Mouse (Mus musculus) macrophage (primary cell): Measurements from ENCODE around the gene Plcb2. TPM values are rescaled to one million over a fixed set of nuclear protein-coding genes. Genes with fewer than 3 reads are reported as not detected.

Source experiments
- H3K27ac ChIP-seq: fragments of 350-480 bp; formaldehyde crosslinking; 2 replicates; pipeline ENCODE4 v1.9.0; 2021
- H3K36me3 ChIP-seq: fragments of 350-480 bp; formaldehyde crosslinking; 2 replicates; pipeline ENCODE4 v1.9.0; 2021; ENCODE audit errors: inconsistent target
- H3K4me3 ChIP-seq: fragments of 350-480 bp; formaldehyde crosslinking; 2 replicates; pipeline ENCODE4 v1.9.0; 2021; ENCODE audit errors: inconsistent target
- H3K79me2 ChIP-seq: fragments of 350-480 bp; formaldehyde crosslinking; 2 replicates; pipeline ENCODE4 v1.9.0; 2021; ENCODE audit errors: inconsistent target
- WGBS: methylation state at CpG from one replicate; pipeline ENCODE4 v1.1.7; 2026; ENCODE audit warnings: inconsistent platforms; ENCODE audit not compliant: missing documents; 5-methylcytosine and 5-hydroxymethylcytosine counted together
- polyA plus RNA-seq: library from polyadenylated mRNA; stranded (reverse); fragments of 250-400 nt; gene quantifications from 3 replicates; pipeline ENCODE4 v1.2.4, GENCODE M21; 2018; ENCODE audit warnings: inconsistent platforms

The Plcb2 gene
- polyA plus RNA-seq, 1 experiment from 2014 or later, result 23.1 TPM

GRCm38 (mm10) chr2:118760311-118761025 lies 32.2 kb upstream of the Plcb2 start:
- no peaks in the 10 kb centered on the region for H3K36me3 ChIP-seq
- H3K27ac ChIP-seq, result no peak overlapping the region
- H3K79me2 ChIP-seq, result no peaks in the 10 kb centered on the region
- H3K4me3 ChIP-seq, result no peak overlapping the region
- 94% methylated on average over 11 of the region's 11 CpGs for WGBS

- Histone ChIP-seq H3K36me3 (no peaks in the 10 kb centered on the region), H3K4me3 (no peak overlapping the region), H3K79me2 (no peaks in the 10 kb centered on the region), H3K27ac (no peak overlapping the region)
- WGBS, result 20% methylated on average over 7 of the region's 8 CpGs
These were observed 31.6 kb upstream of the Plcb2 start for GRCm38 (mm10) chr2:118759828-118760227.

- H3K79me2 ChIP-seq, result no peaks in the 10 kb centered on the region
- H3K4me3 ChIP-seq, result no peak overlapping the region
- no peak overlapping the region for H3K27ac ChIP-seq
- H3K36me3 ChIP-seq, result no peaks in the 10 kb centered on the region
- WGBS, result 86% methylated on average over 4 of the region's 4 CpGs
These were observed 27.9 kb upstream of the Plcb2 start for GRCm38 (mm10) chr2:118756103-118756502.

- Histone ChIP-seq H3K27ac (no peak overlapping the region), H3K4me3 (no peak overlapping the region), H3K36me3 (no peaks in the 10 kb centered on the region), H3K79me2 (no peaks in the 10 kb centered on the region)
- 73% methylated on average over 6 of the region's 6 CpGs for WGBS
These were observed 27.2 kb upstream of the Plcb2 start for GRCm38 (mm10) chr2:118755407-118755806.

GRCm38 (mm10) chr2:118754143-118754542 lies 25.9 kb upstream of the Plcb2 start:
- Histone ChIP-seq H3K4me3 (no peak overlapping the region), H3K27ac (no peak overlapping the region), H3K36me3 (no peaks in the 10 kb centered on the region), H3K79me2 (no peaks in the 10 kb centered on the region)
- WGBS, result 96% methylated on average over 5 of the region's 5 CpGs

GRCm38 (mm10) chr2:118752792-118753108 lies 24.5 kb upstream of the Plcb2 start:
- H3K4me3 ChIP-seq, result no peak overlapping the region
- H3K36me3 ChIP-seq, result no peaks in the 10 kb centered on the region
- H3K79me2 ChIP-seq, result no peaks in the 10 kb centered on the region
- no peak overlapping the region for H3K27ac ChIP-seq
- WGBS, result 94% methylated on average over 3 of the region's 4 CpGs

- H3K79me2 ChIP-seq, result no peaks in the 10 kb centered on the region
- H3K27ac ChIP-seq, result no peak overlapping the region
- no peaks in the 10 kb centered on the region for H3K36me3 ChIP-seq
- WGBS, result 94% methylated on average over 16 of the region's 16 CpGs
- no peak overlapping the region for H3K4me3 ChIP-seq
These were observed 23.9 kb upstream of the Plcb2 start for GRCm38 (mm10) chr2:118751896-118752791.

- WGBS, result 54% methylated on average over 8 of the region's 8 CpGs
- no peak overlapping the region for H3K27ac ChIP-seq
- no peaks in the 10 kb centered on the region for H3K36me3 ChIP-seq
- no peaks in the 10 kb centered on the region for H3K79me2 ChIP-seq
- H3K4me3 ChIP-seq, result no peak overlapping the region
These were observed 22.2 kb upstream of the Plcb2 start for GRCm38 (mm10) chr2:118750476-118750875.

- no peaks in the 10 kb centered on the region for H3K79me2 ChIP-seq
- no peaks in the 10 kb centered on the region for H3K36me3 ChIP-seq
- H3K4me3 ChIP-seq, result no peak overlapping the region
- no peak overlapping the region for H3K27ac ChIP-seq
- WGBS, result 83% methylated on average over 10 of the region's 10 CpGs
These were observed 21.2 kb upstream of the Plcb2 start for GRCm38 (mm10) chr2:118749341-118749884.

GRCm38 (mm10) chr2:118747301-118747960 lies 19.2 kb upstream of the Plcb2 start:
- no peaks in the 10 kb centered on the region for H3K79me2 ChIP-seq
- H3K27ac ChIP-seq, result no peak overlapping the region
- H3K36me3 ChIP-seq, result no peaks in the 10 kb centered on the region
- 37% methylated on average over 10 of the region's 10 CpGs for WGBS
- H3K4me3 ChIP-seq, result no peak overlapping the region

GRCm38 (mm10) chr2:118745915-118746901 lies 18.0 kb upstream of the Plcb2 start:
- no peaks in the 10 kb centered on the region for H3K36me3 ChIP-seq
- H3K4me3 ChIP-seq, result peak overlapping the region; percentile 14; the same call in 1 of the 2 replicates
- no peaks in the 10 kb centered on the region for H3K79me2 ChIP-seq
- H3K27ac ChIP-seq, result no peak overlapping the region
- WGBS, result 2% methylated on average over 107 of the region's 113 CpGs

- Histone ChIP-seq H3K27ac (no peak within 1 kb of the TSS), H3K36me3 (no peaks in the 10 kb centered on the region), H3K4me3 (peak within 1 kb of the TSS; percentile 27), H3K79me2 (no peaks in the 10 kb centered on the region)
- under 1% methylated on average over 35 of the region's 57 CpGs for WGBS
These were observed 17.1 kb upstream of the Plcb2 start, which contains the start of gene Inafm2 for GRCm38 (mm10) chr2:118745232-118745884. Gene Inafm2, plus strand, starts transcription at chr2:118745758.

- no peak overlapping the region for H3K27ac ChIP-seq
- H3K36me3 ChIP-seq, result no peaks in the 10 kb centered on the region
- H3K4me3 ChIP-seq, result no peak overlapping the region
- 6% methylated on average over 7 of the region's 7 CpGs for WGBS
- no peaks in the 10 kb centered on the region for H3K79me2 ChIP-seq
These were observed 16.4 kb upstream of the Plcb2 start for GRCm38 (mm10) chr2:118744621-118745020.
